Mouse (Mus musculus) brain, adult 2 months (tissue): ENCODE measurements around the gene Bcl6b.

Experiments
- DNase-seq: peaks from one replicate; pipeline ENCODE4 v3.0.0; 2011; ENCODE audit warnings: low read depth, low spot score

Bcl6b gene

GRCm38 (mm10) chr11:70234037-70234436 lies 4.4 kb upstream of the Bcl6b start:
- DNase-seq, result no peak

GRCm38 (mm10) chr11:70233016-70233415 lies 3.4 kb upstream of the Bcl6b start:
- no peak for DNase-seq

DNA sequence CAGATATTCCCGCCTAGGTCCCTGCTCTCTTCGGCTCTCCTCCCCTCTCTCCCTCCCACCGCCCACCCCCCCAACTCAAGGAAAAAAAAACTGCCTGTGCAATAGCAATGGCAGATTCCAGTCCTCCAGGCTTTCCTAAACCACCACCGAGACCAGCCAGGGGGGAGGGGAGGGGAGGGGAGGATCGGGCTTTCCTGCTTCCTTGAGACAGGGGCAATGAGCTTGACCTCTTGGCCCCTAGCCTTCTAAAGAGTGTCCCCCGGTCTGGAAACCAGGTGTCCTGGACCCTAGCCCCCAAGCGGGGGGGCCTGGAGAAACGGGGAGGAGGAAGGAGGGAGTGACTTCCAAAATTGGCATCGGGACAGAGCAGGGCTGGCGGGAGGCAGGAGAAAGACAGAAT lies 2.9 kb upstream of the Bcl6b start:
- DNase-seq, result peak; percentile 75

GRCm38 (mm10) chr11:70230239-70230727 lies 685 bp upstream of the Bcl6b start:
- peak; percentile 88 for DNase-seq

GRCm38 (mm10) chr11:70228828-70229227 lies 770 bp downstream of the Bcl6b start:
- DNase-seq, result peak; percentile 92

DNA sequence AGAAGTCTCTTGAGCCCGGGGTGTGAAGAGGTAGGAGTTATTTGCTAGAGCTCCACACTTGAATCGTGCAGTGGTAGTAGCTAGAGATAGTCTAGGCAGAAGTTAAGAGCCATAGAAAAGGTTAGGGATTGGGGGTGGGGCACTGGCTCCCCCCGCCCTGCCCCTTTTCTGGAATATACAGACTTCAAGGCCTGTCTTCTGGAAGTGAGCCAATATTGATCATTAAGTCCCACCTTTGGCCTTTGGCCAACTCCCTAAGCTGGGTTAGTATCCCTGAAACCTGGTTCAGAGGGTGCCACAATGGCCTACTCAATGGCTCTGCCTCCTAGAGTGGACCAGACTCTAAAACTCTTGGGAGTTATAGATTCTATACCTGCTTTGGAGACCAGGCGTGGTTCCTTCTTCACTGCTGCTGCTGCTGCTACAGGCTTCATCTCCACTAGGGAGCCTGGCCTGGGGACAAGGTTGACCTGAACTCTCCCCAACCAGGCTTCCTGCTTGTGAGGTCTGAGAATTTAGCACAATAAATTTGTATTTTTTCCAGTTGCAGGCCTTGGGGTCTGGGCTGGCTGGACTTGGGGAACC lies 1.8 kb downstream of the Bcl6b start:
- DNase-seq, result no peak

- DNase-seq, result peak; percentile 74
Observed at GRCm38 (mm10) chr11:70227126-70227525, 2.5 kb downstream of the Bcl6b start.

GRCm38 (mm10) chr11:70226602-70226890 lies 3.1 kb downstream of the Bcl6b start:
- DNase-seq, result no peak

GRCm38 (mm10) chr11:70225798-70226601 lies 3.6 kb downstream of the Bcl6b start:
- DNase-seq, result no peak

DNA sequence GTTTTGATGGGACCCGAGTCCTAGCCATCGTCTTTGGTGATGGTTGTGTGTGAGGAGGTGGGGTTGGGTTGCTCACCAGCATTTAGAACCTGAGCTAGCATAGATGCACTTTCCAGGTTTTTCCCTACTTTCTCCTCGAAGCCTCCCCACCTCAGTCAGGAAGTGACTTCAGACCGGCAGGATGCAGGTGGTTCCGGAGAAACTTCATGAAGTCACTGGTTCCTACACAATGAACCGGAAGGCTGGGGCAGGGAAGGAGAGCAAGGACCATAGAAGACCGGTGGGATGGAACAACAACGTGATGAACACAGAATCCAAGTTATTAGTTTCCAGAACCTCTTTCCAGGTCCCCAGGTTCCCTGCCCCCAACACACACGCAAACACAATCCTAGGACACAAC lies 5.9 kb downstream of the Bcl6b start:
- DNase-seq, result no peak

GRCm38 (mm10) chr11:70221603-70222500 lies 7.7 kb downstream of the Bcl6b start:
- no peak for DNase-seq

- peak; percentile 100 for DNase-seq
Observed at GRCm38 (mm10) chr11:70220731-70221602, 8.6 kb downstream of the Bcl6b start, which contains the start of gene Slc16a13. Gene Slc16a13 (minus strand): TSS chr11:70221064.

DNA sequence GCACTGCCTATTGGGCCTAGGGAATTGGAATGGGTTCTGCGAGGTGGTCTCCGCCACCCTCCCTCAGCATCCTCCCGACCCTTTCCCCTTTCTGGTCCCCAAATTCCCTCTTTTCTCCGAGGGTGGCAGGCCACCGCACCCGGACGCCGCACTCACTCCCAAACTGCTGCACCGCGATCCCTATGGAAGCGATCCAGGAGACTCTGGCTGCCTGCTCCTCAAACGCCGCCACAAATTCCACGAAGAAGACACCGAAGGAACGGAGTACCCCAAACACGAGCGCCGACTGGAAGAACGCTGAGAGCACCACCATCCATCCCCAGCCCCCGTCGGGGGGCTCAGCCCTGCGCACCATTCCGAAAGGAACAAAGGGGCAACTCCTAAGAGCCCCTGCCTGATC lies 9.3 kb downstream of the Bcl6b start:
- peak; percentile 52 for DNase-seq

DNA sequence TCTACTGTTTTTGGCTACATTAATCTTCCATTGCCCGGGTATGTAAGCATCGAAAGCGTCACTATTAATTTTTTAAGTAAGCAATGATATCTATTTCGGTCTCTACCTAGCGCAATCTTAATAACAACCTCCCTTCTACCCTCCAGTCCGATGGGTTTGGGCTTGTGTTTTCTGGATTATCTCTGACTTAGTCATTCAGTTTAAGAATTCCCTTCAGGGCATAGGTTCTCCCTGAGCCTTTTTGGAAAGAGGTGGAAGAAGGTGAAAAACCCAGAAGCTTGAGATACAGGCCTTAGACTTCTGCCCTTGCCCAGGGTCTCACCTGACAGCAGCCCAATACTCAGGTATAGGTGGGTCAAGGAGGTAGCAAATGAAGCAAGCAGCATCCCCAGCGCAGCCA lies 9.7 kb downstream of the Bcl6b start:
- no peak for DNase-seq

- DNase-seq, result no peak
Observed at GRCm38 (mm10) chr11:70218741-70219470, 10.7 kb downstream of the Bcl6b start.

DNA sequence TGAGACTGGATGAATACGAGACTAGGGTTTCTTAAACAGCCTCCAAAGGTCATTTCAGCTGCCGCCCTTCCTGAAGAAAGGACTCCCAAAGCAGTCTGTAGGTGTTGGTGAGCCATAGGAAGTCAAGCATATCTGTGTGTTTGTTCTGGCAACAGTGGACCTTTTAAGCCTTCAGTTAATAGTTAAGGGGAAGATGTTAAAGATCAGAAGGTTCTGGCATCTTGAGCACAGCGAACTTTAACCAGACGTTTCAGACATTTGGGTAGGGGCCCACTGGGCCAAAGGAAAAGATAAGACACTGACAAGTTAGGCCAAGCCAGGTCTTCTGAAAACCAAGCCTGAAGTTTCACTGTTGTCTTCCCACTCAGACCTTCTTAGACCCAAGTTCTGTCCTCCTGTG lies 11.6 kb downstream of the Bcl6b start:
- DNase-seq, result no peak

GRCm38 (mm10) chr11:70216103-70216502 lies 13.5 kb downstream of the Bcl6b start:
- no peak for DNase-seq

DNA sequence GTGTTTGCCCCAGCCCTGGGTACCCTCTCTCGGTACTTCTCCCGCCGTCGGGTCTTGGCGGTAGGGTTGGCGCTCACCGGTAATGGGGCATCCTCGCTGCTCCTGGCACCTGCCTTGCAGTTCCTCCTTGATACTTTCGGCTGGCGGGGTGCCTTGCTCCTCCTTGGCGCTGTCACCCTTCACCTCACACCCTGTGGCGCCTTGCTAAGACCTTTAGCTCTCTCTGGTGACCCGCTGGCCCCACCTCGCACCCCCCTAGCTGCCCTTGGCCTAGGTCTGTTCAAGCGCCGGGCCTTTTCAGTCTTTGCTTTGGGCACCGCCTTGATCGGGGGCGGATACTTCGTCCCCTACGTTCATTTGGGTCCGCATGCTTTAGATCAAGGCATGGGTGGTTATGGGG lies 14.3 kb downstream of the Bcl6b start:
- no peak for DNase-seq

GRCm38 (mm10) chr11:70214856-70215209 lies 14.8 kb downstream of the Bcl6b start:
- DNase-seq, result no peak

DNA sequence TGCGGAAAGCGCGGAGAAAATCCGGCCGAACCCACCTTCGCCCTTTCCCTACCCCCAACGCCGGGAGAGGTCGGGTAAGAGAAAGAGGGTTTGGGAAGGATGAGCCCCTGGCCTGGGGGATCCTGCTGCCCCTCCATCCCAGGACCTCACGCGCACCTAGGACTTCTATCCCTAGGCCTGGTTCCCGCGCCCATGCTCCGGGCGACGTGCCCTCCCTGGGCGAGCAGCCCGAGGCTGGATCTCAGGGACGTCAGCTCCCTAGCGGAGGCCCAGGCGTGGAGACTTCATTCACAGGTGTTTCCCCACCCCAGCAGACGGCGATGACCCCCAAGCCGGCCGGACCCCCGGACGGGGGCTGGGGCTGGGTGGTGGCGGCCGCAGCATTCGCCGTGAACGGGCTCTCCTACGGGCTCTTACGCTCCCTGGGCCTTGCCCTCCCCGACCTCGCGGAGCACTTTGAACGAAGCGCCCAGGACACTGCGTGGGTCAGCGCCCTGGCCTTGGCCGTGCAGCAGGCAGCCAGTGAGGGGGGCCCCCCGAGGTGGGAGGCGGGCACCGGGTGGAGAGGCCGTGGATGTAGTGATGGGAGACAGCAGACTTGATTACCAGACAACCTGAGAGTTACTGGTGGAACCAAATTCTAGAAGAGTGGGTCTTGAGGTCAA lies 15.3 kb downstream of the Bcl6b start:
- peak; percentile 56 for DNase-seq
